Mouse (Mus musculus) c-Kit-positive CD71-negative TER-119-negative erythroid progenitor cells, embryonic 14.5 days (primary cell): ENCODE data around the gene Ptgdr2.

Experiments
- DNase-seq: peaks from one replicate; pipeline ENCODE4 v3.0.0-alpha.2; 2013; ENCODE audit warnings: low read depth

Ptgdr2 gene

DNA sequence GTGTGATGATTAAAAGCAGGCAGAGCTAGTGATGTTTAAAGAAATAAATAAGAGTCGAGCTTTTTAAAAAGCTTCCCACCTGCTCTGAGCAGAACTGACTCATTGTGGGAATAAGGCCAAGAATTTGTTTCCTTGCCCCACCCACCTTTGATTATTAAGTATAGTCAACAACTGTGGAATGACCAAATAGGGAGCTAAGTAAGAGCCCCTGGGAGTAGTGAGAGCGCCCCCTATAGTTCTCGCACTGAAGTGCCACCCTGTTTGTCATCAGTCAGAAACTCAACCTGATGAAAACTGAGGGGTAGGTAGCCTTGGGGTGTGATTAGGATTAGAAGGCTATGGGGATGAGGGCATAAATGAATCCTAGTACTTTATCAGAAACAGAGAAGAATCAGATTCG, 39.4 kb downstream of the Ptgdr2 start:
- DNase-seq = no peak

DNA sequence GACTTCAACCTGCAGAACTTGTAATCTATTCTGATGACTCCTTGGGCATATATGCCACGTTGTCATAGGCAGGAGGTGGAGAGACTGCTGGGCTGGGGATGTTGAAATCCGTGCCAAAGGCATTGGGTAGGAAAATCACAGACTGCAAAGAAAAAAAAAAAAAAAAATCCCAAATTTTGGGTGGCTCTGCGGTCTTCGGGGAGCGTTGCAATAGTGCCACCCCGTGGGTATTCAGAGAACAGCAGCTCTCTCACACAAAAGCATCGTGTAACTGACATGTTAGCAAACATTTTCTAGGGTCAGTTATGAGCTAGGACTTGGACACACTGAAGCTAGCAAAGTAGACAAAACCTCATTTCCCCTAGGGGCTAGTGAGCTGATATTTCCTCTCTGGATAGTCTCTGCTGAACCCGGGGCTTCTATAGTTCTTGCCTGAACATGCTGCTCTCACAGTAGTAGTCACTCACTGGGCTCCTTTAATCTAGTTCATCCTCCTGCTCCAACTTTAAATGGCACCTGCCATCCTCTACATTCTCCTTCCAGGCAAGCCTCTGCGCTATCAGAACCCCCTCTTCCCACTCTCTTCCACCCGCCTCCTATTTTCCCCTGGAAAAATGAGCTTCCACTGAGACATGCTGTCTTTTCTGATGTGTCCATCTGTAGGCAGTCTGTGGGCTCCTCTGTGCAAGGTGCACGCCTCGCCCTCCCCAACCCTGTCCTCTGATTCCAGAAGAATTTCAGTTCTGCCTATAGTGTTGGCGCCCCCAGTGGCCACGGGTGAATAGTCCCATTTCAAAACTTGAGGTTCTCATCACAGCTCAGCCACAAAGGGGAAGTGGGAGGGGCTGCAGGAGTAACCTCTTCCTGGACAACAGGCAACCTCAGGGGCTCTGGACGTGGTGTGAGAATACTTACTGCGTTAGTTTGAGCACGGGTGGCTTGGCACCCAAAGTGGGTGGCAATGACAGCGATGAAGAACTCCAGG, 42.5 kb downstream of the Ptgdr2 start:
- DNase-seq = peak; percentile 93

GRCm38 (mm10) chr19:10980210-10980609, 43.2 kb downstream of the Ptgdr2 start:
- DNase-seq = no peak

GRCm38 (mm10) chr19:10983146-10983545, 46.2 kb downstream of the Ptgdr2 start:
- no peak for DNase-seq

DNA sequence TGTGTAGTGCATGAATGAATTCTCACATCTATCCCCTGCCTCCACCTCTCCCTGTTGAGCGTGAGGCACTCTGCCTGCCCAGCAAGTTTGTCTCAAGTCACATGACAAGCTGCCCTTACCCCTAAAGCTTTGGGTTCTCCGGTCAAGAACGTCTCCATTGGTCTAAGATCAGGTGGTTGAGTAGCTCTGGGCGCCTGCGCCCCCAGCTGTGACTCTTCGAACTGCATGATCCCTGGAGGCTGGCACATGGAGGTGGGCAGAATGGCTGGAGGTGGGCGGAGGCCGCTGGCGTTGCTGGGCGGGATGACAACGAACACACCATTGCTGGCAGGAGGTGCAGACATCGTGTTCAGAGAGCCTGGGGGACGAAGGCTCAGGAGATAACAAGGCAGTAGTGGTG, 47.6 kb downstream of the Ptgdr2 start:
- DNase-seq = no peak

- DNase-seq = no peak
Measured at GRCm38 (mm10) chr19:10985889-10986288, 48.9 kb downstream of the Ptgdr2 start.

GRCm38 (mm10) chr19:10988563-10988962, 51.6 kb downstream of the Ptgdr2 start:
- no peak for DNase-seq

DNA sequence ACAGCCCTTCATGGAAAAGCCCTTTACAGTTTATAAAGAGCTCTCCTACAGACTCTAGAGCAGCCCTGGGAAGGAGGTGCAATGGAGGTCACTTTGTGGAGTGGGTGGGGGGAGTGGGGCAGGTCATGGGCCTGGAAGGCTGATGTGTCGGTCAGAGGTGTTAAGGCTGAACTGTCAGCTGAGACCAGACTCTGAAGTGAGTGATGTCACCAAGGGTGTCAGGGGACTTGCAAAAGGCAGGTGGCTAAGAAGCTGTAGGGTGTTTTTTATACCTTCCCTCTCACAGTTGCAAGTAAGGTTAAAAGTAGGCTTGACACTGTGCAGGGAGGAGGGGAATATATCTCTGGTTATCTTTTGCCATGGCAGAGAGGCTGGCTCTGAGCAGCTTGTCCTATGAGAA, 53.8 kb downstream of the Ptgdr2 start:
- no peak for DNase-seq

GRCm38 (mm10) chr19:10991911-10992310, 55.0 kb downstream of the Ptgdr2 start:
- no peak for DNase-seq
